Mouse (Mus musculus) G1E (cell line): ENCODE data around the gene Irgq.

ENCODE experiments used
- CTCF ChIP-seq: IDR thresholded peaks from 2 replicates; pipeline ENCODE4 v1.5.1; 2012; ENCODE audit warnings: low read depth, low read length, inconsistent platforms, mixed read lengths
- GATA1 ChIP-seq: IDR thresholded peaks from 2 replicates; pipeline ENCODE4 v1.6.1; 2012; ENCODE audit warnings: borderline replicate concordance, low read length, inconsistent platforms, mixed read lengths
- TAL1 ChIP-seq: conservative IDR thresholded peaks from 2 replicates; pipeline ENCODE4 v1.6.1; 2012; ENCODE audit warnings: low read depth, low read length, inconsistent platforms, mixed read lengths

- TF ChIP-seq CTCF (no peak), TAL1 (no peak), GATA1 (no peak)
Observed at GRCm38 (mm10) chr7:24546634-24547389, 16.3 kb downstream of the Irgq start.
